Mouse (Mus musculus): ENCODE data around the gene Atad3a.
A peak's percentile ranks its signal among the peaks of the same experiment; 100 is the strongest.

The Atad3a gene

GRCm38 (mm10) chr4:155738262-155738661 is 22.6 kb downstream of the Atad3a start:
- DNase-seq: no peak

- no peak for DNase-seq
Measured at GRCm38 (mm10) chr4:155736421-155736820, 24.5 kb downstream of the Atad3a start.

GRCm38 (mm10) chr4:155735788-155736187 is 25.1 kb downstream of the Atad3a start:
- DNase-seq: no peak

- DNase-seq: no peak
Measured at GRCm38 (mm10) chr4:155734951-155735702, 25.8 kb downstream of the Atad3a start.

- DNase-seq: peak; percentile 86
Measured at GRCm38 (mm10) chr4:155734350-155734941, 26.4 kb downstream of the Atad3a start, which contains the start of gene Tmem240. Tmem240 (plus strand) TSS chr4:155734800.

- no peak for DNase-seq
Measured at GRCm38 (mm10) chr4:155733267-155733666, 27.6 kb downstream of the Atad3a start.

- DNase-seq: no peak
Measured at GRCm38 (mm10) chr4:155727993-155728392, 32.9 kb downstream of the Atad3a start.

GRCm38 (mm10) chr4:155721668-155722083 is 39.2 kb downstream of the Atad3a start:
- DNase-seq: peak; percentile 19

GRCm38 (mm10) chr4:155710521-155711252 is 50.2 kb downstream of the Atad3a start:
- peak; percentile 11 for DNase-seq

GRCm38 (mm10) chr4:155708988-155709387 is 51.9 kb downstream of the Atad3a start:
- no peak for DNase-seq

GRCm38 (mm10) chr4:155708582-155708981 is 52.3 kb downstream of the Atad3a start:
- DNase-seq: no peak

- no peak for DNase-seq
Measured at GRCm38 (mm10) chr4:155705592-155705929, 55.3 kb downstream of the Atad3a start.

- DNase-seq: peak; percentile 96
Measured at GRCm38 (mm10) chr4:155704721-155705591, 55.9 kb downstream of the Atad3a start, which contains the start of gene Ssu72. Ssu72 (plus strand) TSS chr4:155704800.

- no peak for DNase-seq
Measured at GRCm38 (mm10) chr4:155703425-155703929, 57.4 kb downstream of the Atad3a start.

GRCm38 (mm10) chr4:155700425-155700824 is 60.5 kb downstream of the Atad3a start:
- no peak for DNase-seq

GRCm38 (mm10) chr4:155696261-155697255 is 64.3 kb downstream of the Atad3a start:
- no peak for DNase-seq

GRCm38 (mm10) chr4:155695531-155696062 is 65.3 kb downstream of the Atad3a start:
- no peak for DNase-seq

- peak; percentile 36 for DNase-seq
Measured at GRCm38 (mm10) chr4:155694482-155695401, 66.2 kb downstream of the Atad3a start.

- DNase-seq: peak; percentile 60
Measured at GRCm38 (mm10) chr4:155694111-155694481, 66.8 kb downstream of the Atad3a start, which contains the start of gene Fndc10. Fndc10 (plus strand) TSS chr4:155694342.

GRCm38 (mm10) chr4:155692421-155692820 is 68.5 kb downstream of the Atad3a start:
- DNase-seq: no peak
